ENCODE assay signal across 8 mouse cellular contexts in genomic region chr6:128436356-128437005, GRCm38 (mm10). TPM values are rescaled to one million over a fixed set of nuclear protein-coding genes. Genes with fewer than 3 reads are reported as not detected.
DNase-seq lines count a peak whose midpoint lies in the region; ATAC-seq and TF ChIP-seq lines count a peak whose summit lies in the region.

No protein-coding gene starts in this region.

- H3K4me1 ChIP-seq in ES-Bruce4 (ENCODE audit: control insufficient read depth, insufficient read depth, low read length), result peaks cover 8% of the 10 kb centered on the region
- H3K4me1 ChIP-seq in heart, postnatal 0 days (ENCODE audit: control insufficient read depth, insufficient read depth), result peaks cover 47% of the 10 kb centered on the region
- H3K4me1 ChIP-seq in liver, embryonic 15.5 days (replicated peaks), result peaks cover 53% of the 10 kb centered on the region

- no peak for TF ChIP-seq EP300 in ES-Bruce4 (IDR thresholded peaks at IDR 0.05; ENCODE audit: insufficient read depth, low read depth, low read length)
- TF ChIP-seq EP300 in heart, postnatal 0 days (IDR thresholded peaks at IDR 0.05; ENCODE audit: low read depth), result no peak

- peak overlapping the region; percentile 29 for H3K4me3 ChIP-seq in ES-Bruce4 (ENCODE audit: low read depth, low read length)
- no peak overlapping the region for H3K4me3 ChIP-seq in heart, postnatal 0 days (ENCODE audit: low read depth, low read length)
- H3K4me3 ChIP-seq in liver, embryonic 15.5 days (replicated peaks), result peak overlapping the region; percentile 90
- H3K4me3 ChIP-seq in left cerebral cortex, adult 2 months, result no peak overlapping the region

- no peak for TF ChIP-seq CTCF in ES-Bruce4 (IDR thresholded peaks at IDR 0.05; ENCODE audit: low read depth, low read length)
- TF ChIP-seq CTCF in heart, postnatal 0 days (IDR thresholded peaks at IDR 0.05; ENCODE audit: low read depth), result no peak
- no peak for TF ChIP-seq CTCF in left cerebral cortex, adult 2 months (IDR thresholded peaks at IDR 0.05)

- intact Hi-C loops in left cerebral cortex, adult 2 months (cut with DNase I), result loop anchor here (5.0 to 10.0 kb wide), 2 partner anchors 41 to 1098 kb away; partner anchors contain the start of gene Gabarapl1
- intact Hi-C loops in left cerebral cortex, postnatal 14 days (cut with DNase I), result no loop called here

- peak overlapping the region; percentile 90 for H3K4me2 ChIP-seq in heart, postnatal 0 days (ENCODE audit: low read depth, low read length)
- H3K4me2 ChIP-seq in liver, embryonic 15.5 days, result peak overlapping the region; percentile 100

- H3K27ac ChIP-seq in ES-Bruce4 (ENCODE audit: insufficient read depth, low read length), result no peak overlapping the region
- no peak overlapping the region for H3K27ac ChIP-seq in heart, postnatal 0 days (ENCODE audit: low read depth)
- H3K27ac ChIP-seq in liver, embryonic 15.5 days (replicated peaks), result no peak overlapping the region
- H3K27ac ChIP-seq in left cerebral cortex, adult 2 months, result no peak overlapping the region

- TF ChIP-seq POLR2A in ES-Bruce4 (IDR thresholded peaks at IDR 0.05; ENCODE audit: insufficient read depth, low read length), result no peak

- ATAC-seq in heart, postnatal 0 days (ENCODE audit: insufficient read depth, low read depth), result no peak
- no peak for ATAC-seq in liver, embryonic 15.5 days (ENCODE audit: insufficient read depth)

- H3K27me3 ChIP-seq in ES-Bruce4 (ENCODE audit: control insufficient read depth, insufficient read depth, low read length, poor library complexity, severe bottlenecking), result no peaks in the 10 kb centered on the region
- H3K27me3 ChIP-seq in heart, postnatal 0 days (ENCODE audit: control insufficient read depth, insufficient read depth, low read length), result no peaks in the 10 kb centered on the region
- no peaks in the 10 kb centered on the region for H3K27me3 ChIP-seq in liver, embryonic 15.5 days

- H3K36me3 ChIP-seq in ES-Bruce4 (ENCODE audit: control insufficient read depth, insufficient read depth, low read length, poor library complexity, severe bottlenecking), result peaks cover 51% of the 10 kb centered on the region
- peaks cover 41% of the 10 kb centered on the region for H3K36me3 ChIP-seq in heart, postnatal 0 days (replicated peaks; ENCODE audit: control insufficient read depth, insufficient read depth, low read length)
- H3K36me3 ChIP-seq in liver, embryonic 15.5 days (replicated peaks), result peaks cover 51% of the 10 kb centered on the region

- DNase-seq in cerebellum, adult 9-10 months, result peak; percentile 63
- no peak for DNase-seq in cerebellum, postnatal 4 days (ENCODE audit: low spot score in 2 of 2)
- no peak for DNase-seq in heart, postnatal 0 days (ENCODE audit: low spot score)
- no peak for DNase-seq in left cerebral cortex, adult 2 months (ENCODE audit: extremely low spot score in 1 of 2, low spot score in 2 of 2)
- DNase-seq in left cerebral cortex, postnatal 14 days (ENCODE audit: low spot score in 2 of 2), result no peak
- no peak for DNase-seq in frontal cortex, adult 2 months (ENCODE audit: extremely low spot score in 1 of 2, low spot score in 1 of 2)

- 79% methylated on average over 8 of the region's 8 CpGs for WGBS in heart, postnatal 0 days
- 74% methylated on average over 8 of the region's 8 CpGs for WGBS in liver, embryonic 15.5 days (ENCODE audit: insufficient replicate concordance)

- peak overlapping the region; percentile 95 for H3K9ac ChIP-seq in ES-Bruce4 (ENCODE audit: low read depth, poor library complexity, severe bottlenecking)
- 0 out of 2 replicates have a peak overlapping the region, but pooled peaks have one; percentile 82 for H3K9ac ChIP-seq in heart, postnatal 0 days (replicated peaks; ENCODE audit: low read depth, low read length)
- peak overlapping the region; percentile 88; the same call in 1 of the 2 replicates for H3K9ac ChIP-seq in liver, embryonic 15.5 days

- no peaks in the 10 kb centered on the region for H3K9me3 ChIP-seq in ES-Bruce4 (replicated peaks; ENCODE audit: control insufficient read depth, insufficient read depth, low read length, poor library complexity, severe bottlenecking)
- no peaks in the 10 kb centered on the region for H3K9me3 ChIP-seq in heart, postnatal 0 days (replicated peaks; ENCODE audit: control insufficient read depth, low read length)
- no peaks in the 10 kb centered on the region for H3K9me3 ChIP-seq in liver, embryonic 15.5 days (replicated peaks)

RNA-seq across cellular contexts. Expression of gene Fkbp4, which starts 2.0 kb away (rescaled TPM):
- 411 and 413 TPM in 2 replicates for polyA plus RNA-seq in ES-Bruce4 (2011; ENCODE audit: insufficient read depth, insufficient read length, low read depth, missing spikeins)
- 148 and 154 TPM in 2 replicates for total RNA-seq in heart, postnatal 0 days (2014; rRNA removed; ENCODE audit: low replicate concordance)
- 217 and 226 TPM in 2 replicates for polyA plus RNA-seq in heart, postnatal 0 days (2015; fragmentation: Nextera tagmentation; extraction: Ambion mirVana)
- polyA plus RNA-seq in liver, embryonic 15.5 days (2015; fragmentation: Nextera tagmentation; extraction: Ambion mirVana), result 188 and 192 TPM in 2 replicates
- 100 to 1,000 TPM; 118 TPM for total RNA-seq in left cerebral cortex, adult 2 months (2021)
- total RNA-seq in left cerebral cortex, postnatal 14 days (2021), result 100 to 1,000 TPM; 112 TPM
- polyA plus RNA-seq in frontal cortex, adult 2 months (2012; rRNA removed), result 124 and 128 TPM in 2 replicates

RNA-seq across cellular contexts. Expression of gene Itfg2, which starts 11.8 kb away (rescaled TPM):
- 16.3 and 21.6 TPM in 2 replicates for polyA plus RNA-seq in ES-Bruce4 (2011; ENCODE audit: insufficient read depth, insufficient read length, low read depth, missing spikeins)
- 29.2 and 62.3 TPM in 2 replicates for total RNA-seq in heart, postnatal 0 days (2014; rRNA removed; ENCODE audit: low replicate concordance)
- polyA plus RNA-seq in heart, postnatal 0 days (2015; fragmentation: Nextera tagmentation; extraction: Ambion mirVana), result 22.0 and 22.6 TPM in 2 replicates
- polyA plus RNA-seq in liver, embryonic 15.5 days (2015; fragmentation: Nextera tagmentation; extraction: Ambion mirVana), result 12.1 and 13.9 TPM in 2 replicates
- total RNA-seq in left cerebral cortex, adult 2 months (2021), result 10 to 100 TPM; 34.8 to 36.0 TPM
- 10 to 100 TPM; 17.5 to 24.4 TPM for total RNA-seq in left cerebral cortex, postnatal 14 days (2021)
- polyA plus RNA-seq in frontal cortex, adult 2 months (2012; rRNA removed), result 27.4 and 28.2 TPM in 2 replicates

RNA-seq across cellular contexts. Expression of gene Nrip2, which starts 37.4 kb away (rescaled TPM):
- not detected in 2 replicates for polyA plus RNA-seq in ES-Bruce4 (2011; ENCODE audit: insufficient read depth, insufficient read length, low read depth, missing spikeins)
- total RNA-seq in heart, postnatal 0 days (2014; rRNA removed; ENCODE audit: low replicate concordance), result 0.85 and 8.2 TPM in 2 replicates
- 1.6 and 2.2 TPM in 2 replicates for polyA plus RNA-seq in heart, postnatal 0 days (2015; fragmentation: Nextera tagmentation; extraction: Ambion mirVana)
- polyA plus RNA-seq in liver, embryonic 15.5 days (2015; fragmentation: Nextera tagmentation; extraction: Ambion mirVana), result 2.1 and 2.6 TPM in 2 replicates
- 10 to 100 TPM; 12.7 to 13.7 TPM for total RNA-seq in left cerebral cortex, adult 2 months (2021)
- total RNA-seq in left cerebral cortex, postnatal 14 days (2021), result 1 to 10 TPM; 7.8 to 8.0 TPM
- polyA plus RNA-seq in frontal cortex, adult 2 months (2012; rRNA removed), result 21.2 and 22.7 TPM in 2 replicates

Comparison
In these comparisons a context has a peak if more than half of its experiments do, and no peak if none do; other contexts are left out.
1. H3K4me3 ChIP-seq: peak in ES-Bruce4 (single experiment) and liver, embryonic 15.5 days (single experiment); none in heart, postnatal 0 days (single experiment) and left cerebral cortex, adult 2 months (single experiment).
2. Peak in every context shown above with its lines, with median percentiles within 50 percentile points of each other: H3K9ac ChIP-seq.